Mouse (Mus musculus): ENCODE data around the gene Ins1. TPM values are rescaled to one million over a fixed set of nuclear protein-coding genes. Genes with fewer than 3 reads are reported as not detected.

The Ins1 gene
- not detected for total RNA-seq (2023)

DNA sequence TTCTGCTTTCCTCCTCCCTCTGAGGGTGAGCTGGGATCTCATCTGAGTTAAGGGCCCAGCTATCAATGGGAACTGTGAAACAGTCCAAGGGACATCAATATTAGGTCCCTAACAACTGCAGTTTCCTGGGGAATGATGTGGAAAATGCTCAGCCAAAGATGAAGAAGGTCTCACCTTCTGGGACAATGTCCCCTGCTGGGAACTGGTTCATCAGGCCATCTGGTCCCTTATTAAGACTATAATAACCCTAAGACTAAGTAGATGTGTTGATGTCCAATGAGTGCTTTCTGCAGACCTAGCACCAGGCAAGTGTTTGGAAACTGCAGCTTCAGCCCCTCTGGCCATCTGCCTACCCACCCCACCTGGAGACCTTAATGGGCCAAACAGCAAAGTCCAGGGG lies at the start of gene Ins1:
Gene Ins1 (plus strand): TSS at position 301 of the 400 bp plus-strand sequence.

